Mouse (Mus musculus): ENCODE data around the gene Cyp2t4.

DNA sequence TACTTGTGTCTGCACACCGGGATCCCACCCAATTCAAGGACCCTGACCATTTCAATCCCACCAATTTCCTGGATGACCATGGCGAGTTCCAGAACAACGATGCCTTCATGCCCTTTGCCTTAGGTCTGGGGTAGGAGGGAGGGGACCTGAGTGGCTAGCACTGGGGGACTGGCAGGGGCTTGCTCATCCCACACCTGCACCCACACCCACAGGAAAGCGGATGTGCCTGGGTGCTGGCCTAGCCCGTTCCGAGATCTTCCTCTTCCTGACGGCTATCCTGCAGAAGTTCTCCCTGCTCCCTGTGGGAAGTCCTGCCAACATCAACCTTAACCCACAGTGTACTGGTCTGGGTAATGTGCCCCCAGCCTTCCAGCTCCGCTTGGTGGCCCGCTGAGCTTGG, 4.7 kb downstream of the Cyp2t4 start:
- TF ChIP-seq GATA1 (IDR thresholded peaks at IDR 0.05; ENCODE audit: low read length) (no peak), TAL1 (IDR thresholded peaks at IDR 0.05; ENCODE audit: low read length) (no peak)

Measured in erythroblast, embryonic 14.5 days (primary cell).